8 mouse cellular contexts compared by ENCODE assay signal in the genomic region with DNA sequence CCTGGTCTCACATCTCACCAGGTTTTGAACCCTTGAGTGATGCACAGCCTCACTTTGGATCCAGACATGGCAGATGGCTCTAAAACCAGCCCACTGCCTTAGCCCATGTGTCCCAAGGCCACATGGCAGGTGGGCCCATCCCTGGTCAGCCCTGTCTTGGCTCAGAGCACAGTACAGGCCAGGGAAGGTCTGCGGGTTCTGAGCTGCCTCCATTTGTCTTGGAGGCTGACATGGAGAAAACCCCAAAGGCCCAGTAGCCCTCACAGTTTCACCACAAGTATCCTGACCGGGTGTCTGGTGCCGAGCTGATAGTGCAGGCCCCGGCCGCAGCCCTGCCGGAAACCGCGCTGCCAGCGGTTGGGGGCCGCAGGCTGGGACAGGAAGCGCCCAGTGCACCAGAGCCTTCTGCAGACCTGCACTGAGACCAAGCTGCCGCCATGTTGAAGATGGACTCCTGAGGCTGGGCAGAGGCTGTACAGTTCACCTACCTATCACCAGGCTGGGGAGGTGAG. TPM values are rescaled to one million over a fixed set of nuclear protein-coding genes. Genes with fewer than 3 reads are reported as not detected.
A peak's percentile ranks its signal among the peaks of the same experiment; 100 is the strongest.
DNase-seq lines count a peak whose midpoint lies in the region; ATAC-seq and TF ChIP-seq lines count a peak whose summit lies in the region.

No protein-coding gene starts in this region.

- WGBS in heart, embryonic 15.5 days, result 96% methylated on average over 12 of the region's 12 CpGs
- 98% methylated on average over 12 of the region's 12 CpGs for WGBS in intestine, embryonic 14.5 days
- WGBS in midbrain, embryonic 13.5 days, result 96% methylated on average over 12 of the region's 12 CpGs

- 0 out of 2 replicates have a peak, but pooled peaks cover 7% of the 10 kb centered on the region for H3K27me3 ChIP-seq in heart, embryonic 15.5 days
- H3K27me3 ChIP-seq in intestine, embryonic 14.5 days (replicated peaks; ENCODE audit: control insufficient read depth, insufficient read depth, low read length), result no peaks in the 10 kb centered on the region
- no peaks in the 10 kb centered on the region for H3K27me3 ChIP-seq in midbrain, embryonic 13.5 days

- TF ChIP-seq POLR2A in cortical plate, adult 2 months (IDR thresholded peaks at IDR 0.05; ENCODE audit: extremely low read depth, insufficient read depth, low read length), result no peak

- no peak for TF ChIP-seq CTCF in cortical plate, adult 2 months (IDR thresholded peaks at IDR 0.05; ENCODE audit: extremely low read depth, insufficient read depth, low read length)

- peak overlapping the region; percentile 46; the same call in 1 of the 2 replicates for H3K9ac ChIP-seq in heart, embryonic 15.5 days
- H3K9ac ChIP-seq in intestine, embryonic 14.5 days (ENCODE audit: low read length), result no peak overlapping the region
- peak overlapping the region; percentile 60 for H3K9ac ChIP-seq in midbrain, embryonic 13.5 days (replicated peaks)

- H3K4me2 ChIP-seq in heart, embryonic 15.5 days, result peak overlapping the region; percentile 57; the same call in 1 of the 2 replicates
- H3K4me2 ChIP-seq in intestine, embryonic 14.5 days (ENCODE audit: low read length), result peak overlapping the region; percentile 46
- H3K4me2 ChIP-seq in midbrain, embryonic 13.5 days (replicated peaks), result peak overlapping the region; percentile 44

- peak overlapping the region; percentile 25; the same call in 1 of the 2 replicates for H3K4me3 ChIP-seq in heart, embryonic 15.5 days
- H3K4me3 ChIP-seq in cortical plate, adult 2 months (ENCODE audit: insufficient read depth, low read length), result 0 out of 2 replicates have a peak overlapping the region, but pooled peaks have one; percentile 16
- 0 out of 2 replicates have a peak overlapping the region, but pooled peaks have one; percentile 15 for H3K4me3 ChIP-seq in intestine, embryonic 14.5 days (ENCODE audit: low read depth, low read length)
- H3K4me3 ChIP-seq in midbrain, embryonic 13.5 days (replicated peaks), result no peak overlapping the region; the same call in 1 of the 2 replicates

- no peaks in the 10 kb centered on the region for H3K9me3 ChIP-seq in heart, embryonic 15.5 days (replicated peaks)
- no peaks in the 10 kb centered on the region for H3K9me3 ChIP-seq in intestine, embryonic 14.5 days (ENCODE audit: control insufficient read depth, low read length)
- no peaks in the 10 kb centered on the region for H3K9me3 ChIP-seq in midbrain, embryonic 13.5 days

- ATAC-seq in heart, embryonic 15.5 days (replicated peaks; ENCODE audit: insufficient number of reproducible peaks, insufficient read depth, low FRiP score, low read depth), result 0 out of 2 replicates have a peak, but pooled peaks have one; percentile 11
- ATAC-seq in intestine, embryonic 14.5 days (replicated peaks; ENCODE audit: low FRiP score, low TSS enrichment, low read depth), result peak; percentile 47
- peak; percentile 60 for ATAC-seq in midbrain, embryonic 13.5 days

- peaks cover 13% of the 10 kb centered on the region for H3K4me1 ChIP-seq in heart, embryonic 15.5 days (replicated peaks)
- 0 out of 2 replicates have a peak, but pooled peaks cover 1% of the 10 kb centered on the region for H3K4me1 ChIP-seq in cortical plate, adult 2 months (ENCODE audit: control insufficient read depth, insufficient read depth, low read length)
- peaks cover 4% of the 10 kb centered on the region for H3K4me1 ChIP-seq in intestine, embryonic 14.5 days (replicated peaks; ENCODE audit: control insufficient read depth, insufficient read depth, low read length)
- H3K4me1 ChIP-seq in midbrain, embryonic 13.5 days (replicated peaks), result peaks cover 14% of the 10 kb centered on the region

- H3K36me3 ChIP-seq in heart, embryonic 15.5 days, result peaks cover 33% of the 10 kb centered on the region
- H3K36me3 ChIP-seq in intestine, embryonic 14.5 days (ENCODE audit: control insufficient read depth, insufficient read depth, low read length), result peaks cover 32% of the 10 kb centered on the region
- peaks cover 31% of the 10 kb centered on the region for H3K36me3 ChIP-seq in midbrain, embryonic 13.5 days

- no peak for DNase-seq in heart, adult 9 months (ENCODE audit: low spot score in 2 of 2)
- no peak for DNase-seq in intestine, embryonic 14.5 days (ENCODE audit: low spot score)
- DNase-seq in B cell, adult 2 months, result no peak
- no peak for DNase-seq in thymus, postnatal 4 days
- DNase-seq in right cerebral cortex, postnatal 36 days (ENCODE audit: low spot score in 2 of 2), result no peak

- no peak overlapping the region for H3K27ac ChIP-seq in heart, embryonic 15.5 days
- H3K27ac ChIP-seq in cortical plate, adult 2 months (ENCODE audit: insufficient read depth, low read length), result no peak overlapping the region
- no peak overlapping the region for H3K27ac ChIP-seq in intestine, embryonic 14.5 days (ENCODE audit: low read depth)
- H3K27ac ChIP-seq in midbrain, embryonic 13.5 days, result peak overlapping the region; percentile 73

RNA-seq across cellular contexts. Expression of a gene that starts 22.4 kb away (rescaled TPM):
- polyA plus RNA-seq in heart, embryonic 15.5 days (2015; fragmentation: Nextera tagmentation; extraction: Ambion mirVana), result 166 and 209 TPM in 2 replicates
- 144 and 150 TPM in 2 replicates for polyA plus RNA-seq in cortical plate, adult 2 months (2012; rRNA removed)
- 384 and 386 TPM in 2 replicates for polyA plus RNA-seq in intestine, embryonic 14.5 days (2014; fragmentation: Nextera tagmentation; extraction: Ambion mirVana)
- 257 TPM in 2 replicates for polyA plus RNA-seq in midbrain, embryonic 13.5 days (2015; fragmentation: Nextera tagmentation; extraction: Ambion mirVana)
